Mouse (Mus musculus): ENCODE measurements around the gene Slc28a2. TPM values are rescaled to one million over a fixed set of nuclear protein-coding genes. Genes with fewer than 3 reads are reported as not detected.
A peak's percentile ranks its signal among the peaks of the same experiment; 100 is the strongest.
"Not testable (repeated sequence)": the region's sequence is repeated elsewhere in the genome, so short reads cannot be mapped to it uniquely, and the experiment has no call there.

Gene Slc28a2
- polyA plus RNA-seq, 1 experiment from 2014 or later: 0.60 TPM

- Histone ChIP-seq H3K27ac (ENCODE audit: low read length) (no peak overlapping the region), H3K9ac (replicated peaks; ENCODE audit: low read length) (peak overlapping the region; percentile 48), H3K9me3 (ENCODE audit: low read length) (no peaks in the 10 kb centered on the region), H3K4me3 (ENCODE audit: low read length) (peak overlapping the region; percentile 58), H3K36me3 (ENCODE audit: insufficient read depth, low read length) (no peaks in the 10 kb centered on the region), H3K27me3 (ENCODE audit: insufficient read depth, low read length) (no peaks in the 10 kb centered on the region), H3K4me1 (ENCODE audit: insufficient read depth, low read length) (peaks cover 5% of the 10 kb centered on the region), H3K4me2 (replicated peaks; ENCODE audit: low read depth, low read length) (peak overlapping the region; percentile 93)
- no peak; the same call in 1 of the 2 replicates for ATAC-seq (ENCODE audit: low FRiP score, low TSS enrichment)
- 35% methylated on average over 11 of the region's 11 CpGs for WGBS
Measured at GRCm38 (mm10) chr2:122466901-122467300, 40.6 kb downstream of the Slc28a2 start.

GRCm38 (mm10) chr2:122467351-122468013, 41.2 kb downstream of the Slc28a2 start:
- Histone ChIP-seq H3K4me1 (ENCODE audit: insufficient read depth, low read length) (peaks cover 5% of the 10 kb centered on the region), H3K27ac (ENCODE audit: low read length) (no peak overlapping the region), H3K4me2 (replicated peaks; ENCODE audit: low read depth, low read length) (peak overlapping the region; percentile 93), H3K9ac (replicated peaks; ENCODE audit: low read length) (peak overlapping the region; percentile 48), H3K4me3 (ENCODE audit: low read length) (peak overlapping the region; percentile 58), H3K36me3 (ENCODE audit: insufficient read depth, low read length) (no peaks in the 10 kb centered on the region), H3K9me3 (ENCODE audit: low read length) (no peaks in the 10 kb centered on the region), H3K27me3 (ENCODE audit: insufficient read depth, low read length) (no peaks in the 10 kb centered on the region)
- under 1% methylated on average over 46 of the region's 46 CpGs for WGBS
- ATAC-seq (ENCODE audit: low FRiP score, low TSS enrichment): peak; percentile 100

GRCm38 (mm10) chr2:122469221-122469620, 42.9 kb downstream of the Slc28a2 start:
- Histone ChIP-seq H3K9me3 (ENCODE audit: low read length) (no peaks in the 10 kb centered on the region), H3K4me1 (ENCODE audit: insufficient read depth, low read length) (peaks cover 5% of the 10 kb centered on the region), H3K4me3 (ENCODE audit: low read length) (no peak overlapping the region), H3K36me3 (ENCODE audit: insufficient read depth, low read length) (no peaks in the 10 kb centered on the region), H3K27me3 (ENCODE audit: insufficient read depth, low read length) (no peaks in the 10 kb centered on the region), H3K9ac (replicated peaks; ENCODE audit: low read length) (no peak overlapping the region), H3K27ac (ENCODE audit: low read length) (no peak overlapping the region), H3K4me2 (replicated peaks; ENCODE audit: low read depth, low read length) (no peak overlapping the region)
- 95% methylated on average over 3 of the region's 3 CpGs for WGBS
- no peak for ATAC-seq (ENCODE audit: low FRiP score, low TSS enrichment)

- H3K4me2 ChIP-seq (replicated peaks; ENCODE audit: low read depth, low read length): no peak overlapping the region
- no peaks in the 10 kb centered on the region for H3K36me3 ChIP-seq (ENCODE audit: insufficient read depth, low read length)
- peak; percentile 57; the same call in 1 of the 2 replicates for ATAC-seq (ENCODE audit: low FRiP score, low TSS enrichment)
- no peak overlapping the region for H3K9ac ChIP-seq (replicated peaks; ENCODE audit: low read length)
- H3K4me1 ChIP-seq (ENCODE audit: insufficient read depth, low read length): no peaks in the 10 kb centered on the region
- no peaks in the 10 kb centered on the region for H3K27me3 ChIP-seq (ENCODE audit: insufficient read depth, low read length)
- no peaks in the 10 kb centered on the region for H3K9me3 ChIP-seq (ENCODE audit: low read length)
- no peak overlapping the region for H3K27ac ChIP-seq (ENCODE audit: low read length)
- H3K4me3 ChIP-seq (ENCODE audit: low read length): no peak overlapping the region
Measured at GRCm38 (mm10) chr2:122476585-122476984, 50.3 kb downstream of the Slc28a2 start.

- not testable (repeated sequence) for H3K27ac ChIP-seq (ENCODE audit: low read length); H3K9ac ChIP-seq (replicated peaks; ENCODE audit: low read length); H3K9me3 ChIP-seq (ENCODE audit: low read length); H3K4me2 ChIP-seq (replicated peaks; ENCODE audit: low read depth, low read length); H3K36me3 ChIP-seq (ENCODE audit: insufficient read depth, low read length); ATAC-seq (ENCODE audit: low FRiP score, low TSS enrichment); H3K4me1 ChIP-seq (ENCODE audit: insufficient read depth, low read length); H3K4me3 ChIP-seq (ENCODE audit: low read length); H3K27me3 ChIP-seq (ENCODE audit: insufficient read depth, low read length)
- WGBS: 74% methylated on average over 1 of the region's 1 CpGs
Measured at GRCm38 (mm10) chr2:122483787-122484186, 57.5 kb downstream of the Slc28a2 start.

- ATAC-seq (ENCODE audit: low FRiP score, low TSS enrichment): no peak
- Histone ChIP-seq H3K9me3 (ENCODE audit: low read length) (0 out of 2 replicates have a peak, but pooled peaks cover 3% of the 10 kb centered on the region), H3K36me3 (ENCODE audit: insufficient read depth, low read length) (no peaks in the 10 kb centered on the region), H3K27ac (ENCODE audit: low read length) (no peak within 1 kb of the TSS), H3K4me1 (ENCODE audit: insufficient read depth, low read length) (no peaks in the 10 kb centered on the region), H3K4me3 (ENCODE audit: low read length) (no peak within 1 kb of the TSS), H3K9ac (replicated peaks; ENCODE audit: low read length) (no peak within 1 kb of the TSS), H3K27me3 (ENCODE audit: insufficient read depth, low read length) (no peaks in the 10 kb centered on the region), H3K4me2 (replicated peaks; ENCODE audit: low read depth, low read length) (no peak within 1 kb of the TSS)
- WGBS: 86% methylated on average over 1 of the region's 1 CpGs
Measured at GRCm38 (mm10) chr2:122484641-122485040, 58.4 kb downstream of the Slc28a2 start, which contains the start of gene Gm14085. Gene Gm14085, plus strand, starts transcription at chr2:122484941.

- ATAC-seq (ENCODE audit: low FRiP score, low TSS enrichment); H3K9ac ChIP-seq (replicated peaks; ENCODE audit: low read length); H3K27me3 ChIP-seq (ENCODE audit: insufficient read depth, low read length); H3K4me2 ChIP-seq (replicated peaks; ENCODE audit: low read depth, low read length); H3K4me1 ChIP-seq (ENCODE audit: insufficient read depth, low read length); H3K9me3 ChIP-seq (ENCODE audit: low read length); H3K27ac ChIP-seq (ENCODE audit: low read length); H3K4me3 ChIP-seq (ENCODE audit: low read length); H3K36me3 ChIP-seq (ENCODE audit: insufficient read depth, low read length): not testable (repeated sequence)
- WGBS: 68% methylated on average over 2 of the region's 3 CpGs
Measured at GRCm38 (mm10) chr2:122485654-122486053, 59.4 kb downstream of the Slc28a2 start.

GRCm38 (mm10) chr2:122486122-122486521, 59.8 kb downstream of the Slc28a2 start:
- H3K9me3 ChIP-seq (ENCODE audit: low read length): not testable (repeated sequence)

GRCm38 (mm10) chr2:122486674-122487073, 60.4 kb downstream of the Slc28a2 start:
- no peaks in the 10 kb centered on the region for H3K4me1 ChIP-seq (ENCODE audit: insufficient read depth, low read length)
- H3K9ac ChIP-seq (replicated peaks; ENCODE audit: low read length): no peak overlapping the region
- no peak overlapping the region for H3K4me2 ChIP-seq (replicated peaks; ENCODE audit: low read depth, low read length)
- ATAC-seq (ENCODE audit: low FRiP score, low TSS enrichment): no peak
- WGBS: 89% methylated on average over 2 of the region's 2 CpGs
- H3K27ac ChIP-seq (ENCODE audit: low read length): no peak overlapping the region
- H3K4me3 ChIP-seq (ENCODE audit: low read length): no peak overlapping the region
- H3K27me3 ChIP-seq (ENCODE audit: insufficient read depth, low read length): no peaks in the 10 kb centered on the region
- H3K36me3 ChIP-seq (ENCODE audit: insufficient read depth, low read length): no peaks in the 10 kb centered on the region
- 0 out of 2 replicates have a peak, but pooled peaks cover 3% of the 10 kb centered on the region for H3K9me3 ChIP-seq (ENCODE audit: low read length)

More at GRCm38 (mm10) chr2:122486122-122486521, 59.8 kb downstream of the Slc28a2 start:
- H3K36me3 ChIP-seq (ENCODE audit: insufficient read depth, low read length); H3K4me3 ChIP-seq (ENCODE audit: low read length); H3K27ac ChIP-seq (ENCODE audit: low read length); ATAC-seq (ENCODE audit: low FRiP score, low TSS enrichment); H3K4me2 ChIP-seq (replicated peaks; ENCODE audit: low read depth, low read length); H3K4me1 ChIP-seq (ENCODE audit: insufficient read depth, low read length); H3K9ac ChIP-seq (replicated peaks; ENCODE audit: low read length); H3K27me3 ChIP-seq (ENCODE audit: insufficient read depth, low read length): not testable (repeated sequence)
